Mouse (Mus musculus) heart, postnatal 0 days (tissue): ENCODE data around the gene Ccdc188.

Experiments used
- CTCF ChIP-seq: IDR thresholded peaks from 2 replicates; pipeline ENCODE4 v1.5.1; 2016; ENCODE audit warnings: antibody characterized with exemption, control low read depth, low read depth
- EP300 ChIP-seq: IDR thresholded peaks from 2 replicates; pipeline ENCODE4 v1.6.1; 2016; ENCODE audit warnings: antibody characterized with exemption, low read depth

DNA sequence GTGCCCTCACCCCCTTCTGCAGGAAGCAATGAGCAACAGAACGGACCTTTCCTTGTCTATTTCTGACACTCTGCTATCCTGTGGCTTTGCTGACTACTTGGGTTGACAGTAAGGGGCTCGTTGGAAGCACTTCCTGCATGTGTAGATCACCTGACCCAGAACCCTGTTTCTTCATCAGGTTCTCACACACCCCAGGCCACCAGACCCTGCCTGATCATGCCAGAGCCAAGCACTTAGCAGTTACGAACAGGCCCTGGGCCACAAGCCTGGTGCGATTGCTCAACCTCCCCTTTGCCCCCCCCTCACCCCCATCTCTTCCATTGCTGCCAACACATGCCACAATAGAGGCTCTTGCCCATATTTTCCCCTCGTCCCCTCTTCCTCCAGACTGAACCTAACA is 48.5 kb upstream of the Ccdc188 start:
- no peak for TF ChIP-seq EP300
- TF ChIP-seq CTCF, result no peak
